8 mouse cellular contexts compared by ENCODE assay signal in genomic region chr6:57691467-57692261, GRCm38 (mm10). TPM values are rescaled to one million over a fixed set of nuclear protein-coding genes. Genes with fewer than 3 reads are reported as not detected.
A peak's percentile ranks its signal among the peaks of the same experiment; 100 is the strongest.
DNase-seq lines count a peak whose midpoint lies in the region; ATAC-seq lines count a peak whose summit lies in the region.

Gene Pyurf (minus strand): TSS chr6:57692078.

- peak; percentile 98 for ATAC-seq in hindbrain, embryonic 12.5 days (ENCODE audit: low FRiP score)

- peak within 1 kb of the TSS; percentile 81 for H3K4me3 ChIP-seq in hindbrain, embryonic 12.5 days

- peak within 1 kb of the TSS; percentile 92 for H3K27ac ChIP-seq in hindbrain, embryonic 12.5 days

- peak within 1 kb of the TSS; percentile 84 for H3K9ac ChIP-seq in hindbrain, embryonic 12.5 days

- no peaks in the 10 kb centered on the region for H3K27me3 ChIP-seq in hindbrain, embryonic 12.5 days

- peak within 1 kb of the TSS; percentile 67 for H3K4me2 ChIP-seq in hindbrain, embryonic 12.5 days (replicated peaks)

- DNase-seq in Muller cell, postnatal 12 days (ENCODE audit: inconsistent ontology term): peak; percentile 92
- DNase-seq in cerebellum, postnatal 10 days: peak; percentile 92
- DNase-seq in frontal cortex, postnatal 10 days (ENCODE audit: low spot score in 2 of 2): peak; percentile 81 to 85
- peak; percentile 76 to 83 for DNase-seq in layer of hippocampus, postnatal 14 days (ENCODE audit: low spot score in 2 of 2)
- DNase-seq in lung, postnatal 14 days: peak; percentile 84
- peak; percentile 78 for DNase-seq in retina, adult 2 months (ENCODE audit: low read depth, low spot score)
- peak; percentile 85 to 89 for DNase-seq in thymus, postnatal 36 days

- under 1% methylated on average over 52 of the region's 52 CpGs for WGBS in hindbrain, embryonic 12.5 days

- H3K36me3 ChIP-seq in hindbrain, embryonic 12.5 days: no peaks in the 10 kb centered on the region

- H3K4me1 ChIP-seq in hindbrain, embryonic 12.5 days: 0 out of 2 replicates have a peak, but pooled peaks cover 5% of the 10 kb centered on the region

- no peaks in the 10 kb centered on the region for H3K9me3 ChIP-seq in hindbrain, embryonic 12.5 days (replicated peaks)

RNA-seq across cellular contexts. Expression of gene Pyurf, which starts in this region (rescaled TPM):
- polyA plus RNA-seq in hindbrain, embryonic 12.5 days (2016; fragmentation: Nextera tagmentation; extraction: Ambion mirVana): 15.9 and 16.1 TPM in 2 replicates
- 1 to 10 TPM; 6.8 to 7.5 TPM for total RNA-seq in layer of hippocampus, postnatal 14 days (2021)

Comparison
In these comparisons a context has a peak if more than half of its experiments do, and no peak if none do; other contexts are left out.
1. Peak in every context shown above with its lines: DNase-seq, ATAC-seq, H3K4me3 ChIP-seq and H3K27ac ChIP-seq.